Mouse (Mus musculus) forebrain, embryonic 16.5 days (tissue): ENCODE measurements around the gene Carmil2. TPM values are rescaled to one million over a fixed set of nuclear protein-coding genes. Genes with fewer than 3 reads are reported as not detected.

Experiments used
- ATAC-seq: fragments of 200-750 bp; cut with Nextera tagmentation; 2 replicates; pipeline ENCODE4 v1.8.0; 2017; ENCODE audit warnings: mild to moderate bottlenecking, moderate library complexity
- H3K27ac ChIP-seq: fragments of 300-500 bp; sonication (generic); 2 replicates; pipeline ENCODE4 v1.5.1; 2014; ENCODE audit warnings: low read length, control low read depth
- H3K27me3 ChIP-seq: fragments of 300-500 bp; sonication (generic); replicated peaks from 2 replicates; pipeline ENCODE4 v1.6.1; 2014; ENCODE audit warnings: low read length; ENCODE audit not compliant: control insufficient read depth, insufficient read depth
- H3K36me3 ChIP-seq: fragments of 300-500 bp; sonication (generic); 2 replicates; pipeline ENCODE4 v1.6.1; 2014; ENCODE audit not compliant: control insufficient read depth, insufficient read depth
- H3K4me1 ChIP-seq: fragments of 300-500 bp; sonication (generic); replicated peaks from 2 replicates; pipeline ENCODE4 v1.6.1; 2014; ENCODE audit warnings: low read length; ENCODE audit not compliant: control insufficient read depth, insufficient read depth
- H3K4me2 ChIP-seq: fragments of 300-500 bp; sonication (generic); 2 replicates; pipeline ENCODE4 v1.6.1; 2014; ENCODE audit warnings: mild to moderate bottlenecking, low read length, control low read depth
- H3K4me3 ChIP-seq: fragments of 300-500 bp; sonication (generic); replicated peaks from 2 replicates; pipeline ENCODE4 v1.5.1; 2014; ENCODE audit warnings: mild to moderate bottlenecking, low read length, control low read depth
- H3K9ac ChIP-seq: fragments of 300-500 bp; sonication (generic); replicated peaks from 2 replicates; pipeline ENCODE4 v1.6.1; 2014; ENCODE audit warnings: low read depth, low read length, control low read depth
- H3K9me3 ChIP-seq: fragments of 300-500 bp; sonication (generic); 2 replicates; pipeline ENCODE4 v1.6.1; 2016; ENCODE audit warnings: low read length; ENCODE audit not compliant: control insufficient read depth
- WGBS: fragments of 180-500 bp; shearing (Covaris S2); extraction: QIAGEN DNeasy Blood & Tissue Kit; methylation state at CpG from one replicate; pipeline ENCODE4 v1.1.7; 2014; 5-methylcytosine and 5-hydroxymethylcytosine counted together
- polyA plus RNA-seq: library from polyadenylated mRNA; unstranded; fragments of >200 nt; fragmentation: Nextera tagmentation; extraction: Ambion mirVana; gene quantifications from 2 replicates; pipeline ENCODE4 v1.2.1, GENCODE M21; 2015

Carmil2 gene
- polyA plus RNA-seq, 1 experiment from 2014 or later = 12.7 TPM

- Histone ChIP-seq H3K9ac (peak within 1 kb of the TSS; percentile 73), H3K9me3 (no peaks in the 10 kb centered on the region), H3K4me3 (peak within 1 kb of the TSS; percentile 74), H3K27ac (peak within 1 kb of the TSS; percentile 97), H3K36me3 (peaks cover 9% of the 10 kb centered on the region; the same call in 1 of the 2 replicates), H3K27me3 (no peaks in the 10 kb centered on the region), H3K4me2 (peak within 1 kb of the TSS; percentile 95), H3K4me1 (peaks cover 23% of the 10 kb centered on the region)
- peak; percentile 84 for ATAC-seq
- WGBS = under 1% methylated on average over 60 of the region's 60 CpGs
These were observed 15.1 kb downstream of the Carmil2 start, which contains the start of the genes Acd and Pard6a for GRCm38 (mm10) chr8:105700966-105701824. Acd (minus strand) TSS chr8:105701102. Pard6a (plus strand) TSS chr8:105701148.

- Histone ChIP-seq H3K4me1 (peaks cover 27% of the 10 kb centered on the region), H3K4me3 (peak overlapping the region; percentile 74), H3K36me3 (peaks cover 7% of the 10 kb centered on the region; the same call in 1 of the 2 replicates), H3K27ac (peak overlapping the region; percentile 97), H3K9ac (peak overlapping the region; percentile 55), H3K9me3 (no peaks in the 10 kb centered on the region), H3K27me3 (no peaks in the 10 kb centered on the region), H3K4me2 (peak overlapping the region; percentile 95)
- 33% methylated on average over 18 of the region's 18 CpGs for WGBS
- ATAC-seq = peak; percentile 5
These were observed 15.9 kb downstream of the Carmil2 start for GRCm38 (mm10) chr8:105702001-105702401.

GRCm38 (mm10) chr8:105702731-105703415 is 16.8 kb downstream of the Carmil2 start:
- H3K9me3 ChIP-seq = no peaks in the 10 kb centered on the region
- no peak for ATAC-seq
- no peak overlapping the region for H3K9ac ChIP-seq
- peaks cover 4% of the 10 kb centered on the region; the same call in 1 of the 2 replicates for H3K36me3 ChIP-seq
- no peaks in the 10 kb centered on the region for H3K27me3 ChIP-seq
- peaks cover 34% of the 10 kb centered on the region for H3K4me1 ChIP-seq
- 91% methylated on average over 24 of the region's 24 CpGs for WGBS
- no peak overlapping the region for H3K4me2 ChIP-seq
- no peak overlapping the region for H3K4me3 ChIP-seq
- no peak overlapping the region for H3K27ac ChIP-seq

GRCm38 (mm10) chr8:105704146-105704812 is 18.2 kb downstream of the Carmil2 start:
- peaks cover 36% of the 10 kb centered on the region for H3K4me1 ChIP-seq
- H3K4me2 ChIP-seq = no peak overlapping the region
- no peaks in the 10 kb centered on the region for H3K27me3 ChIP-seq
- no peak overlapping the region for H3K4me3 ChIP-seq
- H3K36me3 ChIP-seq = peaks cover 2% of the 10 kb centered on the region; the same call in 1 of the 2 replicates
- no peak for ATAC-seq
- H3K9me3 ChIP-seq = no peaks in the 10 kb centered on the region
- H3K9ac ChIP-seq = no peak overlapping the region
- 92% methylated on average over 34 of the region's 34 CpGs for WGBS
- H3K27ac ChIP-seq = no peak overlapping the region

- Histone ChIP-seq H3K27me3 (no peaks in the 10 kb centered on the region), H3K4me3 (no peak overlapping the region), H3K27ac (no peak overlapping the region), H3K9me3 (no peaks in the 10 kb centered on the region), H3K36me3 (peaks cover 2% of the 10 kb centered on the region; the same call in 1 of the 2 replicates), H3K4me1 (peaks cover 31% of the 10 kb centered on the region), H3K9ac (no peak overlapping the region), H3K4me2 (no peak overlapping the region)
- 92% methylated on average over 6 of the region's 6 CpGs for WGBS
- no peak for ATAC-seq
These were observed 18.9 kb downstream of the Carmil2 start for GRCm38 (mm10) chr8:105704955-105705354.

GRCm38 (mm10) chr8:105706426-105706825 is 20.4 kb downstream of the Carmil2 start:
- WGBS = 75% methylated on average over 12 of the region's 12 CpGs
- Histone ChIP-seq H3K9ac (no peak overlapping the region), H3K9me3 (no peaks in the 10 kb centered on the region), H3K27me3 (no peaks in the 10 kb centered on the region), H3K36me3 (peaks cover 2% of the 10 kb centered on the region; the same call in 1 of the 2 replicates), H3K4me1 (peaks cover 26% of the 10 kb centered on the region), H3K27ac (no peak overlapping the region), H3K4me3 (no peak overlapping the region), H3K4me2 (no peak overlapping the region)
- no peak for ATAC-seq

GRCm38 (mm10) chr8:105707498-105708403 is 21.7 kb downstream of the Carmil2 start, which contains the start of the genes 4933405L10Rik and Enkd1:
4933405L10Rik (plus strand) TSS chr8:105707655.
Enkd1 (minus strand) TSS chr8:105708210.
- H3K4me3 ChIP-seq = peak within 1 kb of the TSS; percentile 79
- H3K9ac ChIP-seq = peak within 1 kb of the TSS; percentile 55
- H3K27ac ChIP-seq = no peak within 1 kb of the TSS
- no peaks in the 10 kb centered on the region for H3K27me3 ChIP-seq
- WGBS = under 1% methylated on average over 53 of the region's 55 CpGs
- no peaks in the 10 kb centered on the region for H3K9me3 ChIP-seq
- peaks cover 2% of the 10 kb centered on the region; the same call in 1 of the 2 replicates for H3K36me3 ChIP-seq
- peak; percentile 81 for ATAC-seq
- peak within 1 kb of the TSS; percentile 92 for H3K4me2 ChIP-seq
- H3K4me1 ChIP-seq = peaks cover 15% of the 10 kb centered on the region

GRCm38 (mm10) chr8:105708675-105709074 is 22.6 kb downstream of the Carmil2 start:
- H3K27me3 ChIP-seq = no peaks in the 10 kb centered on the region
- WGBS = 92% methylated on average over 8 of the region's 8 CpGs
- peaks cover 14% of the 10 kb centered on the region for H3K4me1 ChIP-seq
- H3K9ac ChIP-seq = no peak overlapping the region
- no peaks in the 10 kb centered on the region for H3K36me3 ChIP-seq
- no peak for ATAC-seq
- H3K9me3 ChIP-seq = no peaks in the 10 kb centered on the region
- H3K4me2 ChIP-seq = no peak overlapping the region
- H3K4me3 ChIP-seq = no peak overlapping the region
- H3K27ac ChIP-seq = no peak overlapping the region
